Mouse (Mus musculus) C2C12 (cell line): ENCODE results near the gene Fate1.

Experiments used
- CTCF ChIP-seq: IDR thresholded peaks from one replicate; pipeline ENCODE4 v1.5.1; 2011; ENCODE audit not compliant: control insufficient read depth, insufficient read depth, insufficient read length
- USF1 ChIP-seq: IDR thresholded peaks from one replicate; pipeline ENCODE4 v1.6.1; 2011; ENCODE audit warnings: low read depth, mild to moderate bottlenecking, control low read depth, moderate library complexity

GRCm38 (mm10) chrX:71983775-71984174 lies 11.0 kb downstream of the Fate1 start:
- TF ChIP-seq CTCF (no peak), USF1 (no peak)
